Mouse (Mus musculus) neural tube, embryonic 14.5 days (tissue): ENCODE data around the gene Tap1. TPM values are rescaled to one million over a fixed set of nuclear protein-coding genes. Genes with fewer than 3 reads are reported as not detected.

Experiments used
- ATAC-seq: fragments of 200-750 bp; cut with Nextera tagmentation; 2 replicates; pipeline ENCODE4 v1.8.0; 2017; ENCODE audit warnings: low read depth, mild to moderate bottlenecking, moderate TSS enrichment, moderate library complexity
- H3K27ac ChIP-seq: fragments of 300-500 bp; sonication (generic); 2 replicates; pipeline ENCODE4 v1.5.1; 2014; ENCODE audit warnings: low read depth, mild to moderate bottlenecking, control low read depth, low read length, moderate library complexity, mixed read lengths
- H3K27me3 ChIP-seq: fragments of 300-500 bp; sonication (generic); 2 replicates; pipeline ENCODE4 v1.6.1; 2014; ENCODE audit warnings: low read length; ENCODE audit not compliant: control insufficient read depth, insufficient read depth
- H3K36me3 ChIP-seq: fragments of 300-500 bp; sonication (generic); 2 replicates; pipeline ENCODE4 v1.6.1; 2014; ENCODE audit warnings: low read length, mixed read lengths; ENCODE audit not compliant: control insufficient read depth, insufficient read depth
- H3K4me1 ChIP-seq: fragments of 300-500 bp; sonication (generic); 2 replicates; pipeline ENCODE4 v1.6.1; 2014; ENCODE audit warnings: low read length; ENCODE audit not compliant: control insufficient read depth, insufficient read depth
- H3K4me2 ChIP-seq: fragments of 300-500 bp; sonication (generic); 2 replicates; pipeline ENCODE4 v1.6.1; 2014; ENCODE audit warnings: mild to moderate bottlenecking, low read depth, low read length, control low read depth
- H3K4me3 ChIP-seq: fragments of 300-500 bp; sonication (generic); 2 replicates; pipeline ENCODE4 v1.5.1; 2014; ENCODE audit warnings: low read depth, low read length, control low read depth, mixed read lengths
- H3K9ac ChIP-seq: fragments of 300-500 bp; sonication (generic); replicated peaks from 2 replicates; pipeline ENCODE4 v1.6.1; 2014; ENCODE audit warnings: low read depth, mild to moderate bottlenecking, control low read depth, low read length, mixed read lengths
- H3K9me3 ChIP-seq: fragments of 300-500 bp; sonication (generic); 2 replicates; pipeline ENCODE4 v1.6.1; 2016; ENCODE audit warnings: low read length; ENCODE audit not compliant: control insufficient read depth
- WGBS: fragments of 180-500 bp; shearing (Covaris S2); extraction: QIAGEN DNeasy Blood & Tissue Kit; methylation state at CpG from one replicate; pipeline ENCODE4 v1.1.7; 2014; 5-methylcytosine and 5-hydroxymethylcytosine counted together
- polyA plus RNA-seq: library from polyadenylated mRNA; unstranded; fragments of >200 nt; fragmentation: Nextera tagmentation; extraction: Ambion mirVana; gene quantifications from 2 replicates; pipeline ENCODE4 v1.2.1, GENCODE M21; 2014

Gene Tap1
- polyA plus RNA-seq, 1 experiment from 2014 or later: 2.0 TPM

GRCm38 (mm10) chr17:34244656-34245055 is 57.3 kb downstream of the Tap1 start:
- H3K27ac ChIP-seq: no peak overlapping the region
- H3K27me3 ChIP-seq: no peaks in the 10 kb centered on the region
- ATAC-seq: no peak
- WGBS: 74% methylated on average over 4 of the region's 4 CpGs
- H3K4me3 ChIP-seq: no peak overlapping the region
- no peaks in the 10 kb centered on the region for H3K36me3 ChIP-seq
- no peaks in the 10 kb centered on the region for H3K4me1 ChIP-seq
- no peak overlapping the region for H3K9ac ChIP-seq
- H3K9me3 ChIP-seq: no peaks in the 10 kb centered on the region
- H3K4me2 ChIP-seq: no peak overlapping the region

Other genes with a start within 250 kb of the Tap1 start
- 168 TPM in 2 replicates for gene Pfdn6, start 247.2 kb upstream of the Tap1 start, polyA plus RNA-seq
- gene Wdr46, start 246.9 kb upstream of the Tap1 start, polyA plus RNA-seq: 18.9 TPM in 2 replicates
- gene B3galt4, start 236.1 kb upstream of the Tap1 start, polyA plus RNA-seq: 6.2 and 8.9 TPM in 2 replicates
- 57.9 and 59.9 TPM in 2 replicates for gene Vps52, start 231.7 kb upstream of the Tap1 start, polyA plus RNA-seq
- gene Rps18, start 231.6 kb upstream of the Tap1 start, polyA plus RNA-seq: 825 and 874 TPM in 2 replicates
- 8.6 and 10.9 TPM in 2 replicates for gene H2-K1, start 187.2 kb upstream of the Tap1 start, polyA plus RNA-seq
- 5.6 and 7.3 TPM in 2 replicates for gene Ring1, start 162.9 kb upstream of the Tap1 start, polyA plus RNA-seq
- 70.1 and 72.1 TPM in 2 replicates for gene H2-Ke6, start 159.5 kb upstream of the Tap1 start, polyA plus RNA-seq
- 77.9 and 90.8 TPM in 2 replicates for gene Slc39a7, start 155.9 kb upstream of the Tap1 start, polyA plus RNA-seq
- 29.1 and 30.8 TPM in 2 replicates for gene Rxrb, start 155.7 kb upstream of the Tap1 start, polyA plus RNA-seq
- gene Col11a2, start 148.1 kb upstream of the Tap1 start, polyA plus RNA-seq: 3.6 and 4.5 TPM in 2 replicates
- not detected in 2 replicates for gene H2-Oa, start 95.2 kb upstream of the Tap1 start, polyA plus RNA-seq
- 19.1 and 20.7 TPM in 2 replicates for gene H2-DMa, start 68.0 kb upstream of the Tap1 start, polyA plus RNA-seq
- 109 and 160 TPM in 2 replicates for gene Brd2, start 64.9 kb upstream of the Tap1 start, polyA plus RNA-seq
- 0.16 and 0.18 TPM in 2 replicates for gene H2-DMb2, start 44.2 kb upstream of the Tap1 start, polyA plus RNA-seq
- gene H2-DMb1, start 34.5 kb upstream of the Tap1 start, polyA plus RNA-seq: 0.33 and 0.43 TPM in 2 replicates
- 0.63 and 1.3 TPM in 2 replicates for gene Psmb9, start 211 bp downstream of the Tap1 start, polyA plus RNA-seq
- 0.76 and 3.5 TPM in 2 replicates for gene Psmb8, start 10.2 kb downstream of the Tap1 start, polyA plus RNA-seq
- 0.70 and 0.90 TPM in 2 replicates for gene Tap2, start 16.0 kb downstream of the Tap1 start, polyA plus RNA-seq
- gene H2-Ob, start 51.4 kb downstream of the Tap1 start, polyA plus RNA-seq: not detected in 2 replicates
- gene H2-Ab1, start 70.1 kb downstream of the Tap1 start, polyA plus RNA-seq: 1.1 and 1.7 TPM in 2 replicates
- 0.24 TPM in 1 of 2 replicates, not detected in the other for gene H2-Aa, start 100.3 kb downstream of the Tap1 start, polyA plus RNA-seq
- 3.5 and 4.0 TPM in 2 replicates for gene H2-Eb1, start 118.3 kb downstream of the Tap1 start, polyA plus RNA-seq
- gene H2-Eb2, start 138.1 kb downstream of the Tap1 start, polyA plus RNA-seq: 0.15 and 0.17 TPM in 2 replicates
- not detected in 2 replicates for gene Btnl2, start 167.3 kb downstream of the Tap1 start, polyA plus RNA-seq
- gene Btnl1, start 189.6 kb downstream of the Tap1 start, polyA plus RNA-seq: not detected in 2 replicates
- 4.2 and 6.0 TPM in 2 replicates for gene BC051142, start 211.3 kb downstream of the Tap1 start, polyA plus RNA-seq